Mouse (Mus musculus) gastrocnemius, adult 8-10 months (tissue): ENCODE measurements around the gene RPS10-NUDT3. TPM values are rescaled to one million over a fixed set of nuclear protein-coding genes. Genes with fewer than 3 reads are reported as not detected.

ENCODE experiments used
- DNase-seq, 2 experiments: peaks; one replicate each; pipeline ENCODE4 v3.0.0; 2022; ENCODE audit warnings: low spot score in 2 of 2
- total RNA-seq, 4 experiments: library from RNA; stranded (reverse); gene quantifications; 2 replicates each; pipeline ENCODE4 v1.2.4; 2022

RPS10-NUDT3 gene
- total RNA-seq, 4 experiments from 2014 or later: 1.5 to 2.2 TPM; not detected in 2

DNA sequence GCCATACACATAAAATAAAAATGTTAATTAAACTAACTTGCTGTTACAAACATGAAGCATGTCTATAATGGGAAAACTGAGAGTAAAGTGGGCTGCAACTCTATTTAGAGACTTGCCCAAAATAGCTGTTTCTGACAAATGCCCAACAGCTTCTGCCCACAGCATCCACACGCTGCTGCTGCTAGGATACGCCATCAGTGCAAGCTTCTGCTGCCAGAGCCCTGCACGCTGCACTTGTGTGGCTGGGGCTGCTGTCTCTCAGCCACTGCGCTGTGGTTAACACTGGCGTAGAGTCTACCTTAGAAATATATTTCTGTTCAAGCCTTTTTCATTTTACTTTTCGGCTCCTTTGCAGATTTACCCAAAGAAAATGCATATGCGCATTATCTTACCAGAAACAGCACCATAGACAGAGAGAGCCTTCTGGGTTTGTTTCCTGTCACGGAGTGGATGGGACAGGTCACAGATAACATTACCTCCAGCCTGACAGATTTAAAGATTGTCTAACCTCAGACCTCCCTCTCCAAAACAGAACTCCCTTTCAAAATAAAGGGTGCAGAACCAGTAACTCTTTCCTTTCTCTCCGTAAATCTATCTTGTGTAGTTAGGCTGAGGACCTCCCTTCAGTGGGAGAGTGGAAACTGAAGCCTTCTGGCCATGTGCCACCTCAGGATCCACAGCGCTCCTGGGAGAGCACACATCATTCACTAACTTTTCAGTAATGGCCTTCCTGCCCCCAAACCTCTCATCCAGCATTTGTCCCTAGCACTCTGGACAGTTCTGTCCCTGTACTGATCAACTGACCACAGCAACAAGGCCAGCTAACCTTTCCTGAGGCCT, 24.1 kb downstream of the RPS10-NUDT3 start:
- DNase-seq: no peak

DNA sequence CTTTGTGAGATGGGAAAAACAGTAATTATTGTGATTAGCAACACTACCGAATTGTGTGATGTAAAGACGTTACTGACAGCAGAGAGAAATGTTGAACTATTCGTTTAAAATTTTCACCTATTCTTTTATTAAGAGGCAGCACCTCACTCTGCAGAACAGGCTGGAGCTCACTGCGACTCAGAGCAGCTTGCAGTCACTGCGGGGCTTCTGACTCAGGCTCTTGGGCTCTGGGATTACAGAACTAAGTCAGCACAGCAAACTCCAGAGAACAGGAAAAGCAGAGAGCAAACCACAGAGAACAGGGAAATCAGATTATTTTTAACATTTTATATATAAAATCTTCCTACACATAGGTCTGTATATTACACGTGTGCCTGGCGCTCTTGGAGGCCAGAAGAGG, 25.4 kb downstream of the RPS10-NUDT3 start:
- DNase-seq: no peak

DNA sequence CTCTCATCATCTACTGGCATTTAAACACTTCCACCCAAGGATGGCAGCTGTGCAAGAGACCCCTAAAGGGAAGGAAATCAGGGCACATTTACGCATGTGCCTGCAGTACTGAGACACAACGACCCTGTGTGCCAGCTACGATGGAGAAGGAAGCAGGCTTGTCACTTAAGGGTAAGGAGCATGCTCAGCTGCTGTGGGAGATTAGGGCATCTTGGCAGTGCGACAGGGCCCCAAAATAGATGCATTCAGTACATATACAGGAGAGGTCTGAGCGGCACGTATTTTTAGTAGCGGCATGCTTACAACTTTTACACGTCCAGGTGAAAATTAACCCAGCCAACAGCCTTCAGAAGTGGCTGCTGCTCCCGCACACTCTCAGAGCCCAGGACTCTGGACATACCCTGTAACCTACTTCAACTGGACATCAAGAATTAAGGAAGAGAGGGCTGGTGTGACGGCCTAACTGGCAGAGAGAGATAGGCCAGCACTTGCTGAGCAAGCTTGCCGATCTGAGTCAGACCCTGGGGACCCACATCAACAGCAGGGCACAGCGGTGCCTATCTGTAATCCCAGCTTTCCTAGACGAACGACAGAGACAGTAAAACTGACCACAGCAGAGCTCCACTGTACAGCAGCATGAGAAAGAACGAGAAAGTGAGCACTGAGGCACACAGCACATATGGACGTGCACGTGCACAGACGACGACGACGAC, 31.3 kb downstream of the RPS10-NUDT3 start:
- DNase-seq: peak; percentile 65 to 81

DNA sequence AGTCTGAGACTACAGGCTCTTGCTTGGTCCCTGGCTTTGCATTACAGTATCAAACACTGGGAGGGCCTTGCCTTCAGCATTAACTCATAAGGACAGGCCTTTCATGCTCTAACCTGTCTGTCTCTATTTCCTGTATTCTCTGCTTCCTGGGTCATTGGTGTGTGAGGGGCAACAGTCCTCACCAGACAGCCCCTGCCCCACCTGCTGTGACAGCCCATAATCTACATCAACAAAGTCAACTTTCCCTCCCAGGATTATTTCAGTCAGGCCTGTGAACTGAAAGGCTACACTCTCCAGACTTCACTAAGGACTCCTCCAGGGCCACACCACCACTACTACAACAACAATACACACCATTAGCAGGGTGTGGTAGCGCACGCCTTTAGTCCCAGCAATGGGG, 32.0 kb downstream of the RPS10-NUDT3 start:
- DNase-seq: no peak

DNA sequence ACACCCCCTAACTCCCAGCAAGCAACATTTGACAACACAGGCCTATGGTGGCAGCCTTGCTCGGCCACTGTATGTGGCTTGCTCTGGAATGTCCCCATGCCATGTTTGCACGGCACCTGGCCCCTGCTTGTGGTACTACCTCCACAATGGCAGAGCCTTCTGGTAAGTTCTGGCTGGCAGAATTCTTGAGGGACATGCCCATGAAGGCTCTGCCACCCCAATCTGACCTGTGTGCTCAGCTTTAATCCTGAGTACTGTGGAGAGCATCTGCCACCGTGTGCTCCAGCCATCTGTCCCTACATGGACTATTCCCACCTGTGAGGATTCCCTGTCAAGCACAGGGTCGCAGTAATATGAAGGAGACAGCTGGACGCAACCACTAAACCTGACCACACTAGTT, 34.2 kb downstream of the RPS10-NUDT3 start:
- DNase-seq: no peak

DNA sequence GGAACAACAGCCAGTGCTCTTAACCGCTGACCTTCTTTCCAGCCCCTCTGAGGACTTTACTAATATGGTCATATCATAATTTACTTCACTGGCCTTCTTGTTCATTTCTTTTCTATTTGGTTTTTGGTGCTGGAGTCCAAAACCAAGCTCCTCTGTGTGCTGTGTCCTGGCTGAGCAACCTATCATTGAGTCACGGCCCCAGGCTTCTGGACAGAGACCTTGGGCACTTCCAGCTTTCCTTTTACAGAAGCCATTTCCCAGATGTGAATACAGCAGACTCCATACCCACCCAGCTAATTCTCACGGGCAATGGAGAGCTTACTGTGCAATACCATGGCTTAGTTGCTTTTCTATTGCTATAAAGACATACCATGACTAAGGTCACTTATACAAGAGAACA, 34.7 kb downstream of the RPS10-NUDT3 start:
- no peak for DNase-seq

DNA sequence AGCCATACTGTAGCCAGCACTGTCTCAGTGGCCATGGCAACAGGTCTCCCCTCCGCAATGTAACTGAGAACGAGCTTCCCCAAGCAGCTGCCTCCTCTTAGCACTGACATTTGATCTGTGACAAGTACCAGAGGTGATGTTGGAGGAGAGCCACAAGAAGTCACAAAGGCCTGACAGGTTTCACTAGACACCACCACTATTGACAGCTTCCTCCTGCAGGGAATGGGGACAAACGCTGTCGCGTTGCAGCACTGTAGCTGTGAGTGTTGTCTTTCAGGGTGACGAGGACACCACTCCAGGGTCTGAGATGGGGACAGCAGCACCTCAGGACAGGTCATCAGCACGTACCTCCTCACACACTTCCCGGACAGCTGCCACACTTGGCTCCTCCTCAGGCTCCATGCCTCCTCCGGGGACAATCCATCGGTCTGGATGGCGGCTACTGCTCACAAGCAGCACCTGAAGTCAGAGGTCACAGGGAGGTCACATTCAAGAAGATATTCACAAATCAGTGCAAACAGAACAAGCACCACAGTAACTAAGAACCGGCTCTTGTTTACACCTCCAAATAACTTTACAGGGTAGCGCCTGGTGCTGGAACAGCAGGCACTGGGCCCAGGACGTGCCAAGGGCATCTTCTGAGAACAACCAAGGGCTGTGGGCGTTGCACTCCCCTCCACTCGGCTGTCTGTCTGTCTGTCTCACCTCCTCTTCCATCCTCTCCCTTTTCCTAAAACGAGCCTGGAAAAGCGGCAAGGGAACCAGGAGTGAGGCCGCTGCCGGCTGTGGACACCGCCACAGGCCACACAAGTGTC, 38.4 kb downstream of the RPS10-NUDT3 start:
- DNase-seq: peak in 1 of 2 experiments; percentile 39

DNA sequence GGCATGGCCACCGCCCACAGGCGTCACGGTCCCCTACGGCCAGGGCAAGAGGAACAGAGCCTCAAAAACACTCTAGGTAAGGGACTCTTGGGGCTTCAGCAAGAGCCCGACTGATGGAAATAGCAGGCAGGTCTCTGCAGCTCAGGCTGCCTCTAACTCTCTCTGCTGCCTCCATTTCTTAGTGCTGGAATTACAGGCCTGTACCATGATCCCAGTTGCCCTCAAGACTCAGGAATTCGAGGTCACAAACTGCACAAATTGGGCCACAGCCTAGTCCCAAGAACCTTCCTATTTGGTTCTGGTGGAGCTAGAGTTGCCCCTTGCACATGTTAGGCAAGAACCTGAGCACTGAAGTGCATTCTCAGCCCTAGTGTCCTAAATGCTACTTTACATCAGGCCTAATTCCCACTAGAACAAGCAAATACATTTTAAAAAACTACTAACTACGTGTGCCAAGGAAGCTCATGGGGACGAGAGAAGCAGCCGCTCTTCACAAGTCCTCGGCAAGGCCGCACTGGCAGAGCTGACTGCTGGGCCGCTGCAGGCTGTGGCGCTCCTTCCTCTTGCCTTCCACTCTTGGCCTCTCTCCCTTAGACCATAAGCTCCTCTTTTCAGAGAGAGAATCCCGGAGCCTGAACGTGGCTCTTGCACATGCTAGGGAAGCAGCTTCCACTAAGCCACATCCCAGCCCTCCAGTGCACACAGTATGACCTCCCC, 39.2 kb downstream of the RPS10-NUDT3 start:
- DNase-seq: no peak

DNA sequence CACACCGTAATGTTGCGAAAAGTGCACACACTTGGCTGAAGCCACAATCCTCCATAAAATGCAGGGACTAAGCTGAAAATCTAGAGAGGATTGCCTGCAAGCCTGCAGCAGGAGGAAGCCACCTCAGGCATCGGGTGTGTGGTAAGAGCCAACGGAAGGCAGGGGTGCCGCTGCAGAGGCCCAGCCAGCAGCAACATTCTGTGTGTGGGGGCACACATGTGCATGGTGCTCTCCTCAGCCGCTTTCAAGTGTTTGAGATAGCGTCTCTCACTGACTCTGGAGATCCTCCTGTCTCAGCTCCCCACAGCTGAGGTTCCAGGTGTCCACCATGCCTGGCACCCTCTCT, 42.5 kb downstream of the RPS10-NUDT3 start:
- no peak for DNase-seq

DNA sequence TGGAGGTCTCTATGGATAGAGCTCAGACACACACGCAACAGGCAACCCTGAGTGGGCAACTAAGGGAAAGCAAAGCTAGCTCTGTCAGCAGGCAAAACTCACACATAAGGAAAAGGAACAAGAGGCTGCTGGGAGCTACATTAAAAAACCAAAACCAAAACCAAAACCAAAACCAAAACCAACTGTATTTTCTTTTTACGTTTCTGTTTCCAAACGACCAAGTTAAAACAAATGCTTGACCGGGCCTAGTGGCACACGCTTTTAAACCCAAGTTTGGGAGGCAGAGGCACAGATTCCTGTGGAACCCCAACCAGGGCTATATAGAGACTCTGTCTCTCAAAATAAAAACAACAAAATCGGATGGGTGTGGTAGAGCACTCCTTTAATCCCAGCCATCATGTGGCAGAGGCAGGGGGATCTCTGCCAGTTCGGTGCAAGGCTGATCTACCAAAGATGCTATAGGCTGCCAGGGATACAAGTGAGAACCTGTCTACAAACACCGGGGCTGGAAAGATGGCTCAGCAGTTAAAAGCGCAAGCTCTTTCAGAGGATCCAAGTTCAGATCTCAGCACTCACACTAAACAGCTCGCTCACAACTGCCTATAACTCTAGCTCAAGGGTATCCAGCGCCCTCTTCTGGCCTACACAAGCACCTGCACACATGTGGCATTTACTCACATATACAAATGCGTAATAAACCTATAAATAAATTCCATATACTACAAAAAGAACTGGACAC, 43.0 kb downstream of the RPS10-NUDT3 start:
- no peak for DNase-seq

DNA sequence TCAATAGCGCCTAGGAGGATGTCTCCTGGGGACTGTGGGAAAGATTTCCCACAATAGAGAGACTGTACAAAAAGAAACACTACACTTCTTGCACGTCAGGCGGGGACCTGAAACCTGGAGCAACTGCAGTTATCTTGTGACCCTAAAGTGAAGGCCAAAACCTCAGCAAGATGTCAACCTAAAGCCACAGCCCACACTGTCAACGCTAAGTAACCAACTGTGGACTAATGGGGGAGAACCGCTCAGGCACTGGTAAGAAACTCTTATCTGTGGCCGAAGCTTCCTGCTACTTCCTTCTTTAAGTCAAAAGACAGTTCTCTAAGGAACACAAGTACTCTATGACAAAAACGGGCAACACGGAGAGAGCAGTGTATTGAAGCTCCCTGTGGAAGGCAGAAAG, 46.8 kb downstream of the RPS10-NUDT3 start:
- DNase-seq: no peak

DNA sequence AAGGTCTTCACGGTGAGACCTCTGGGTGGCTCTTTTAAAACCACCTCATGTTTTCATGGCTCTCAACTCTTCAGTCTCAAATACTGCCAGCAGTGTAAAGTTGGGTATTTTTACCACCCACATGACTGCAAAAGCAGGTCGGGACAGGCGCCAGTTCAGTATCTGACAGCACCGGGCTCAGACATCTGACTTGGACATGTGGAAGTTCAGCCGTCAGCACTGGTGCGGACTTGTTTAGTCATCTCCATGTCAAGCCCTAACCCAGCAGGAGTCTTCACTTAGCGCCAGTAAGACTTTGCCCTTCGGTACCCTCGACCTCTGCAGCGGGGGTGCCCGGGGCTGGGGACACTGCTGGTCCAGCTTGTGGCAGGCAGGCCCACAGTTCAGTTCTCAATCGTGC, 47.8 kb downstream of the RPS10-NUDT3 start:
- DNase-seq: peak; percentile 67 to 81

DNA sequence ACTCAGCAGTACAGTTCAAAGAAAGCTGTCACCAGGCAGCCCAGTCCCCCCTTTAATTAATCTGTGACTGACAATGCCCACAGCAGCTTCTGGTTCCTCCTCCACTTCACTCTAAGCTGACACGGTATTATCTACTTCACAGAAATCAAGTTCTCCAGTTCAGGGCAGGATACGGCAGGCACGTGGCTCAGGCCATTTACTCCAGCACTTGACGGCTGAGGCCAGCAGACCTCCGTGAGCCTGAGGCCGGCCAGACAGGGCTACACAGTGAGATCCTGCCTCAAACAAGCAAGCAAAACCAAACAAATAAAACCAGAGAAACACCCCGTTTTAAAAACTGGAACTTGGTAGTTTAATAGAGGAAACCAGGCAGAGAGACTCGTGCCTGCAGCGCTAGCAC, 48.4 kb downstream of the RPS10-NUDT3 start:
- DNase-seq: no peak

DNA sequence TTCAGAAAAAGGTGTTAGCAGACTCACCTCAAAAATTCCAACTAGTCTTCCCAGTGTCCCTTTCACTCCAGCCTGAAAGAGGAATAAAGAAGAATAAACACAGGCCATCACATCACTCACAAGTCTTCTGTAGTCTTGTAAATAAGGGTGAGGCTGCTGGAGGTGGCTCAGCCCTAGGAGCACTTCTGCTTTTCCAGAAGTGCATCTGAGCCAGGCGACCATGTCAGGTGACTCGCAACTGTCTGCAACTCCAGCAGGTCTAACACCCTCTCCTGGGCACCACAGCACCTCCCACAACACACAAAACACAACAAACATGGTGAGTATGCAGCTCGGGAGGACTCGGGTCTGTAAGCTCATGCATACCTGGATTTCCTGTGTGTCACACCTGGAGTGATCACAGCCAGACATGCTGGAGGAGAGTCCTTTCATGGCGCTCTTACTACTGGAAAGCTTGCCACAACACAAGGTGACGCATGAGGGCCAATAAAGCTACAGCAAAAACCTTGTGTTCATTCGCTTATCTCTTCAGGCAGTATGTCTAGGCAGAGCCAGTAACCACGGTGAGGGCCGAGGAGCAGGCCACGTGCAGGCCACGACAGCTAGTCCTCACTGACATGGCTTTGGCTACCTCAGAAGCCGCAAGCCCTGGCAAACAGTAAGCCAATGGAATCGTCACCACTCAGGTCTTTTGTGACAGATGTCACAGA, 51.7 kb downstream of the RPS10-NUDT3 start:
- DNase-seq: no peak

DNA sequence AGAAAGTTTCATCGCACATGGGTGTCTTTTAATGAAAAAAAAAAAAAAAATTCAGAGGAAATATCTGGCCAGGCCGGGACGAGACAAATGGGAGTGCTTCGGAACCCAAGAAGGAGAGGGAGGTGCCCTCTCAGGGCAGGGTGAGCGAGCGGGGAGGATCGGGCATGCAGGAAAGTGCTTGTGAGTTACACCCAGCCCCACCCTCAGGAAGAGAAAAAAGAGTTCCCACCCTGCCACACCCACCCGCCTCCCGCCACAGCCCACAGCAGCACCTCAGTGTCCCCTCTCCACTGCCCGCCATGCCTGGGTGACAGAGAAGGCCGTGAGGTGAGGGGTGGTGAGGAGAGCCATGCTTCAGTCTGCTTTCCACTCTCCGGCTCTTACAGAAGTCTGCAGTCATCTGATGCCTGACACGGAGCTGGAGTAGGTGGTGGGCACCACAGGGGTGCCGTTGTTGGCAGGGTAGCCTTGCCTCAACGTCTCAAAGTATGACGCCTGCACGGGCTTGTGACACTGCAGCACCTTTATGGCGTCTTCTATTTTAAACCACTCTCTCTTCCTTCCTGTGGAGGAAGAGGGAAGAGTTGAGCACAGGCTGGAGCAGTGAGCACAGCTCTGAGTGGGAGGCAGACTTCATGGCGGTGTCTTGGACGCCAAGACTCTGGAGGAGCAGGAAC, 54.5 kb downstream of the RPS10-NUDT3 start:
- DNase-seq: no peak

DNA sequence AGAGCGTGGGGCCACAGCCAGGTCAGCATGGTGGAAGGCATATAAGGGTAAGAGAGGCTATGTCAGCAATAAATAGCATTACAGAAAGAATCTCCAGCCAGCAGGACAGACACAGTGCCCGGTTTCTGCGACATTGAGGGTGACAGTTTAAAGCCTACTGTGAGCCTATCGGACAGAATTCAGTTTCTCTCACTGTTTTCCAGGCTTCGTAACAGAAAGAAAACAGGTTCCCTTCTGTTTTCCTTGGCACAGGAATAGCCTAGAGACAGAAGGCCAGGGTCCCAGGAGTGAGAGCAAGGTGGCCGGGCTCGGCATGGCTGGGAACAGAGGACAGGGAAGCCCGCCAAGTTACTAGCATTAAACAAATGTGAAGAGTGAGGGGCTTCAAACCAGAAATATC, 55.2 kb downstream of the RPS10-NUDT3 start:
- DNase-seq: no peak

DNA sequence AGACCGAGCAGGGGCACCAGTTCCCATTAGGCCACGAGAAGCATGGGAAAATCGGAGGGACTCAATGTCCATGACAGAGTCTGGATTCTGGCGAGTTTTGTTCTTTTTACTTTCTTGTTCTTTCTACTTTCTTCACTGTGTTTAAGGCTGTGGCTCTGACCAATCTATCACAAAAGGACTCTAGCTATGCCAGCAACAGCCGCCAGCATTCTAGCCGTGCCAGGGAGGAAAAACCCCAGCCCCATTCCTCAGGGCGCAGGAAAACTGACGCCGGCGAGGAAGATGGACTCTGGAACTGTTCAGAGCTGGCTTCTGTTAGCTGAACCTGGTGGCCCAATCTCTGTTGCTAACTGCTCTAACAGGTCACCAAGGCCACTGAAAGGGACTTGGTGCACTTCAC, 56.5 kb downstream of the RPS10-NUDT3 start:
- DNase-seq: no peak

DNA sequence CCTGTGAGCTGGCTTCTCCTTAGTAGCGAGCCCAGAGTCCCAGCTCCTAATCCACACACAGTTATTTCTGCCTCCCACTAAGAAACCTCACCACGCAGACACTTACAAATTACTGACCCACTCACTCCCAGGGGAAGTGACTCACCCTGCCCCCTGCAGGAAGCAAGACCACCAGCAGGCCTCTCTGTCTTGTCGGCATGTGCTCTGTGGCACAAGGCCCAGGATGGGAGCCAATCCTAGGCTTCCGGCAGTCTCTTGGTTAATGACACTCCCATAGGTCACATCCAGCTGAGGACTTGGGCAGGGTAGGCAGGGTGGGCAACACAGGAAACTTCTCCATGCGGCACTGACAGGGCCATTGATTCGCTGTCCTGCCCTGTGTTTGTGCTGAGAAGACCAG, 57.6 kb downstream of the RPS10-NUDT3 start:
- DNase-seq: no peak

DNA sequence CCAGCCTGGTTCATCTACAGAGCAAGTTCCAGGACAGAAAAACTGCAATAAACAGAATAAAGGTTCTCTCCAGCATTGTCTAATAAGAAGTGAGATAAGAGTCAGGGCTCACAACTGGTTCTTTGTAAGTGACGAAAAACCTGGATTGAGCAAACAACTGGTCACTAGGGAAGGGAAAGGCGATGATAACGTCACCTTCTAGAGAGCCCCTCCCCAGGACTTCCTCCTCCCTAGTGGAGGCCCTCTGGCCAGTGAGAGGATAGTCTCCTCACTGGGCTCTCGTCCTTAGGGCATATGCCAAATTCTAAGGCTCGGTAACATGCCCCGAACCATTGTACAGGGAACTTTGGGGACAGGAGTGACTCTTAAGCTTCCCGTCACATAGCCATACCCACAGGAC, 59.0 kb downstream of the RPS10-NUDT3 start:
- DNase-seq: no peak
